Mouse (Mus musculus): ENCODE measurements around the gene Siglecg. TPM values are rescaled to one million over a fixed set of nuclear protein-coding genes. Genes with fewer than 3 reads are reported as not detected.

Siglecg gene
- 5.6 and 7.6 TPM in 2 replicates for polyA plus RNA-seq (2012; rRNA removed)

GRCm38 (mm10) chr7:43408131-43408553 lies at the start of gene Siglecg:
TSS of gene Siglecg (plus strand) at chr7:43408204.

DNA sequence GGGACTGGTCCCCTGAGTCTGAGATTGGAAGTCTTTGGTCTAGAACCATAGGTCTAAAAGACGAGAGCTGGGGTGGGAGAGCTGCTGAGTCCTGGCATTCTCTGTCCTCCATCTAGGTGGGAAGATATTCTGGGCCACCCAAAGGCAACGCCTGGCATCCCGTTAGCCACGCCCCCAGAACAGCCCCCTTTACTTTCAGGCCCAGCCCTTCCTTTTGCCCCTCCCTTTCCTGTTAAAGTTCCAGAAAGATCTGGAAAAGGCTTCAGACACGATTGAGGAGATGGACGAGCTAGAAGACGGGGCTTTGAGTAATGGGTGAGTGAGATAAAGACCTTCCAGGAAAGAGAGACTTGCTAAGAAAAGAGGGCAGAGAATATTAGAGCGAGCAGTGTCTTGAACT lies 19.4 kb downstream of the Siglecg start, which contains the start of gene Lim2:
Gene Lim2 (plus strand): TSS at position 265 of the 400 bp plus-strand sequence.

GRCm38 (mm10) chr7:43436341-43437255 lies 28.6 kb downstream of the Siglecg start, which contains the start of gene Nkg7:
TSS of gene Nkg7 (plus strand) at chr7:43437073.

GRCm38 (mm10) chr7:43440482-43440881 lies 32.5 kb downstream of the Siglecg start, which contains the start of gene Cldnd2:
TSS of gene Cldnd2 (plus strand) at chr7:43440782.

DNA sequence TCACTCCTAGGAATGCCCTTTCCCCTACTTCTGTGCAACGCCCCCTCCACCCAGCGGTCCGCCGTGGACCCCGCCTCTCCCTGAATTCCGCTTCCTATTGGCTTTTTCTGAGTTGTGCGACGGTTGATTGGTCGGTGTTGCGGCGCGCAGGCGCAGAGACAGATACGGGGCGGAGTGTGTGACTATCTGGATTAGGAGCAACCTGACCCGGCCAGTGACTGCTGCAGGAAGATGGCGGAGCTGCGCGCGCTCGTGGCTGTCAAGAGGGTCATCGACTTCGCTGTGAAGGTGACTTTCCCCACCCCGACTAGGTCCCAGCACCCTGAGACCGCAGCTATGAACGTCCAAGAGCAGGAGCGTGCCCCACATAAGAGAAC lies 35.9 kb downstream of the Siglecg start, which contains the start of the genes Etfb and Gm45233:
Gene Etfb (plus strand): TSS at position 167 of the 377 bp plus-strand sequence.
Gene Gm45233 (plus strand): TSS at position 212 of the 377 bp plus-strand sequence.

GRCm38 (mm10) chr7:43462851-43463250 lies 54.8 kb downstream of the Siglecg start, which contains the start of gene Vsig10l:
TSS of gene Vsig10l (plus strand) at chr7:43463151.

Other genes with a start within 250 kb of the Siglecg start
- gene Zfp715, start 94.9 kb upstream of the Siglecg start, polyA plus RNA-seq (2012; rRNA removed) = 1.5 and 3.4 TPM in 2 replicates
- gene Siglecf, start 56.9 kb upstream of the Siglecg start, polyA plus RNA-seq (2012; rRNA removed) = 2.6 and 3.5 TPM in 2 replicates
- gene Lim2, start 19.5 kb downstream of the Siglecg start, polyA plus RNA-seq (2012; rRNA removed) = not detected in 2 replicates
- 1.9 and 4.9 TPM in 2 replicates for gene Nkg7, start 28.9 kb downstream of the Siglecg start, polyA plus RNA-seq (2012; rRNA removed)
- not detected in 2 replicates for gene Cldnd2, start 32.6 kb downstream of the Siglecg start, polyA plus RNA-seq (2012; rRNA removed)
- 101 and 105 TPM in 2 replicates for gene Etfb, start 35.9 kb downstream of the Siglecg start, polyA plus RNA-seq (2012; rRNA removed)
- 0.65 and 0.75 TPM in 2 replicates for gene Gm45233, start 35.9 kb downstream of the Siglecg start, polyA plus RNA-seq (2012; rRNA removed)
- 6.9 and 7.2 TPM in 2 replicates for gene Vsig10l, start 54.9 kb downstream of the Siglecg start, polyA plus RNA-seq (2012; rRNA removed)
- 3.8 and 4.3 TPM in 2 replicates for gene Iglon5, start 81.9 kb downstream of the Siglecg start, polyA plus RNA-seq (2012; rRNA removed)
- not detected in 2 replicates for gene 4931406B18Rik, start 97.7 kb downstream of the Siglecg start, polyA plus RNA-seq (2012; rRNA removed)
- 5.0 and 5.9 TPM in 2 replicates for gene Cd33, start 136.2 kb downstream of the Siglecg start, polyA plus RNA-seq (2012; rRNA removed)
- gene Zfp658, start 154.1 kb downstream of the Siglecg start, polyA plus RNA-seq (2012; rRNA removed) = 0.43 and 1.1 TPM in 2 replicates
- gene Zfp719, start 171.4 kb downstream of the Siglecg start, polyA plus RNA-seq (2012; rRNA removed) = 0.48 and 0.83 TPM in 2 replicates
- gene Zfp819, start 199.0 kb downstream of the Siglecg start, polyA plus RNA-seq (2012; rRNA removed) = not detected in 2 replicates
- 4.5 and 5.2 TPM in 2 replicates for gene Ceacam18, start 226.5 kb downstream of the Siglecg start, polyA plus RNA-seq (2012; rRNA removed)

Measured in colon, adult 2 months (tissue).